Mouse (Mus musculus) E14TG2a.4 (cell line): ENCODE data around the gene Cabcoco1.

Source experiments
- CTCF ChIP-seq: conservative IDR thresholded peaks from 2 replicates; pipeline ENCODE4 v1.5.1; 2014; ENCODE audit warnings: low read length
- NANOG ChIP-seq: IDR thresholded peaks from 2 replicates; pipeline ENCODE4 v1.6.1; 2014; ENCODE audit warnings: borderline replicate concordance, low read length, mixed read lengths

DNA sequence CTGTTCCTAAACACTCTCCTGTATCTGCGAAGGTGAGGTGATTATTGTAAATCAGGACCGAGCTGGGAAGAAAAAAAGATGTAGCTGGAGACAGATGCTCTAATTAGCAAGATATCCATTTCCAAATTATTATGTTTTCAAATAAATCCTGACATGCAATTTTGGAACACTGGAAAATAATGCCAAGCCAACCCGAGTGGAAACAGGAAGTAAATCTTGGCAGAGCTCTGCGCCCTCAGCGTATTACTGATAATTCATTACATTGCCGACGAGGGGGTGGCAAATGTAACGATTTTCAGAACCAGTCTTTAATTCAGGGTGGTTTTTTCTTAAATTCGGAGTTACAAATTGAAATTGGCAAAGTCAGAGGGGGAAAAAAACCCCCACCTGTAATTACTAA, 35.6 kb upstream of the Cabcoco1 start:
- TF ChIP-seq NANOG (no peak), CTCF (no peak)
